Mouse (Mus musculus): ENCODE results near the gene Jagn1.

The Jagn1 gene

GRCm38 (mm10) chr6:113480555-113481373, 38.4 kb downstream of the Jagn1 start:
- no peak for TF ChIP-seq GATA4 (IDR thresholded peaks at IDR 0.05; ENCODE audit: insufficient replicate concordance, low read length)

DNA sequence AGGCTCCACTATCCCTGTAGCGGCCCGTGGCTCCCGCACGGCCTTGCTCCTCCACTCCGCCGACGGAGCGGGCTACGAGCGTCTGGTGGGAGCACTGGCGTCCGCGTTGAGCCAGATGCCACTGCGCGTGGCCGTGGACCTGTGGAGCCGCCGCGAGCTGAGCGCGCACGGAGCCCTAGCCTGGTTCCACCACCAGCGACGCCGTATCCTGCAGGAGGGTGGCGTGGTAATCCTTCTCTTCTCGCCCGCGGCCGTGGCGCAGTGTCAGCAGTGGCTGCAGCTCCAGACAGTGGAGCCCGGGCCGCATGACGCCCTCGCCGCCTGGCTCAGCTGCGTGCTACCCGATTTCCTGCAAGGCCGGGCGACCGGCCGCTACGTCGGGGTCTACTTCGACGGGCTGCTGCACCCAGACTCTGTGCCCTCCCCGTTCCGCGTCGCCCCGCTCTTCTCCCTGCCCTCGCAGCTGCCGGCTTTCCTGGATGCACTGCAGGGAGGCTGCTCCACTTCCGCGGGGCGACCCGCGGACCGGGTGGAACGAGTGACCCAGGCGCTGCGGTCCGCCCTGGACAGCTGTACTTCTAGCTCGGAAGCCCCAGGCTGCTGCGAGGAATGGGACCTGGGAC, 40.2 kb downstream of the Jagn1 start:
- TF ChIP-seq GATA4 (IDR thresholded peaks at IDR 0.05; ENCODE audit: insufficient replicate concordance, low read length) = no peak

GRCm38 (mm10) chr6:113483100-113483615, 40.8 kb downstream of the Jagn1 start, which contains the start of gene Creld1:
Creld1 (plus strand) TSS chr6:113483297.
- TF ChIP-seq GATA4 (IDR thresholded peaks at IDR 0.05; ENCODE audit: insufficient replicate concordance, low read length) = no peak

GRCm38 (mm10) chr6:113483729-113484128, 41.4 kb downstream of the Jagn1 start:
- no peak for TF ChIP-seq GATA4 (IDR thresholded peaks at IDR 0.05; ENCODE audit: insufficient replicate concordance, low read length)

GRCm38 (mm10) chr6:113487125-113487576, 44.8 kb downstream of the Jagn1 start:
- TF ChIP-seq GATA4 (IDR thresholded peaks at IDR 0.05; ENCODE audit: insufficient replicate concordance, low read length) = peak; percentile 13; the same call in 1 of the 2 replicates

- no peak for TF ChIP-seq GATA4 (IDR thresholded peaks at IDR 0.05; ENCODE audit: insufficient replicate concordance, low read length)
Measured at GRCm38 (mm10) chr6:113489410-113489809, 47.0 kb downstream of the Jagn1 start.

GRCm38 (mm10) chr6:113492101-113492864, 49.9 kb downstream of the Jagn1 start:
- TF ChIP-seq GATA4 (IDR thresholded peaks at IDR 0.05; ENCODE audit: insufficient replicate concordance, low read length) = no peak

GRCm38 (mm10) chr6:113494258-113494788, 52.0 kb downstream of the Jagn1 start:
- no peak for TF ChIP-seq GATA4 (IDR thresholded peaks at IDR 0.05; ENCODE audit: insufficient replicate concordance, low read length)

- TF ChIP-seq GATA4 (IDR thresholded peaks at IDR 0.05; ENCODE audit: insufficient replicate concordance, low read length) = no peak
Measured at GRCm38 (mm10) chr6:113495071-113495675, 52.8 kb downstream of the Jagn1 start.
